Mouse (Mus musculus): ENCODE results near the gene Wars2.

Wars2 gene

GRCm38 (mm10) chr3:99247586-99247985 lies 106.7 kb downstream of the Wars2 start:
- DNase-seq (ENCODE audit: extremely low read depth, insufficient read length, low spot score) = no peak

GRCm38 (mm10) chr3:99247996-99248801 lies 107.3 kb downstream of the Wars2 start:
- no peak for DNase-seq (ENCODE audit: extremely low read depth, insufficient read length, low spot score)

- DNase-seq (ENCODE audit: extremely low read depth, insufficient read length, low spot score) = no peak
These were observed 108.1 kb downstream of the Wars2 start for GRCm38 (mm10) chr3:99248831-99249550.

- DNase-seq (ENCODE audit: extremely low read depth, insufficient read length, low spot score) = no peak
These were observed 108.6 kb downstream of the Wars2 start for GRCm38 (mm10) chr3:99249551-99249870.

GRCm38 (mm10) chr3:99249906-99250305 lies 109.0 kb downstream of the Wars2 start:
- no peak for DNase-seq (ENCODE audit: extremely low read depth, insufficient read length, low spot score)

GRCm38 (mm10) chr3:99251271-99252165 lies 110.7 kb downstream of the Wars2 start:
- DNase-seq (ENCODE audit: extremely low read depth, insufficient read length, low spot score) = no peak

GRCm38 (mm10) chr3:99252461-99253091 lies 111.7 kb downstream of the Wars2 start:
- DNase-seq (ENCODE audit: extremely low read depth, insufficient read length, low spot score) = no peak

- peak; percentile 89 for DNase-seq (ENCODE audit: extremely low read depth, insufficient read length, low spot score)
These were observed 112.2 kb downstream of the Wars2 start for GRCm38 (mm10) chr3:99253092-99253488.

- peak; percentile 87 for DNase-seq (ENCODE audit: extremely low read depth, insufficient read length, low spot score)
These were observed 112.9 kb downstream of the Wars2 start for GRCm38 (mm10) chr3:99253497-99254451.

GRCm38 (mm10) chr3:99254559-99255151 lies 113.8 kb downstream of the Wars2 start:
- peak; percentile 58 for DNase-seq (ENCODE audit: extremely low read depth, insufficient read length, low spot score)

- DNase-seq (ENCODE audit: extremely low read depth, insufficient read length, low spot score) = no peak
These were observed 114.8 kb downstream of the Wars2 start for GRCm38 (mm10) chr3:99255411-99256365.

GRCm38 (mm10) chr3:99256366-99256750 lies 115.5 kb downstream of the Wars2 start:
- DNase-seq (ENCODE audit: extremely low read depth, insufficient read length, low spot score) = no peak

GRCm38 (mm10) chr3:99256766-99257165 lies 115.9 kb downstream of the Wars2 start:
- no peak for DNase-seq (ENCODE audit: extremely low read depth, insufficient read length, low spot score)

GRCm38 (mm10) chr3:99257586-99258577 lies 117.0 kb downstream of the Wars2 start:
- no peak for DNase-seq (ENCODE audit: extremely low read depth, insufficient read length, low spot score)

- no peak for DNase-seq (ENCODE audit: extremely low read depth, insufficient read length, low spot score)
These were observed 118.9 kb downstream of the Wars2 start for GRCm38 (mm10) chr3:99259741-99260270.

- no peak for DNase-seq (ENCODE audit: extremely low read depth, insufficient read length, low spot score)
These were observed 119.5 kb downstream of the Wars2 start for GRCm38 (mm10) chr3:99260395-99260794.

- DNase-seq (ENCODE audit: extremely low read depth, insufficient read length, low spot score) = no peak
These were observed 120.5 kb downstream of the Wars2 start for GRCm38 (mm10) chr3:99261371-99261791.

All from 3134 (cell line).